Mouse (Mus musculus): ENCODE measurements around the gene Spata3.
"Not testable (repeated sequence)": the region's sequence is repeated elsewhere in the genome, so short reads cannot be mapped to it uniquely, and the experiment has no call there.

Gene Spata3

DNA sequence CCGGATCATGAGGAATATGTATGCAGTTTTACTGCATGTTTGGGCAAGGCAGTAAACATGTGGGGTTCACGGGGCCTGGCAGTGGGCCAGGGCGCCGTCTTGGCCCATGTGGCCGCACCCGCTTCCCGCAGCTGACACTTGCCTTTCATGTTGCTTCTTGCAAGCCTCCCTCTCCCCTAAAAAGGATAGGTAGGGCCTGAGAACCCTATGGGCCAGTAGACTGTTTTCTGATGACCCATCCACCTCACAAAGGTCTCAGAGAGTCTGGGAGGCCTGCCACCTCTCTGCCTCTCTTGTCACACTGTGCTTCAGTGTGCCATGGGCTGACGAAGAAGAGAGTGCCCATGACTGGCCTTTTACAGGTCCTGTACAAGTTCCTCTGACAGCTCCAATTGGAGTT lies at the start of gene Spata3:
Spata3 (plus strand) TSS at position 301 of the 400 bp plus-strand sequence.
- in situ Hi-C loops (cut with MboI, MseI): no loop called here

DNA sequence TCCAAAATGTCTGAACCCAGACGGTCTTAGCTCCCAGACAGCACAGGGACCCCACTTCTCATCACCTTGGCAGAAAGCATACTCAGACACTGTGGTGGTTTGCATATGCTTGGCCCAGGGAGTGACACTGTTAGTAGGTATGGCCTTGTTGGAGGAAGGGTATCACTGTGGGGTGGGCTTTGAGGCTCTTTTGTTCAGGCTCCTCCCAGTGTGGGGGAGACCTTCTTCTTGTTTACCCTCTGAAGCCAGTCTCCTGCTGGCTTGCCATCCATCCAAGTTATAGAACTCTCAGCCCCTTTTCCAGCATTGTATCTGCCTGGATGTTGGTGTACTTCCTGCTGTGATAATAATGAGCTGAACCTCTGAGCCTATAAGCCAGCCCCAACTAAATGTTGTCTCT lies 47.5 kb upstream of the Spata3 start:
- in situ Hi-C loops (cut with MboI, MseI): no loop called here

DNA sequence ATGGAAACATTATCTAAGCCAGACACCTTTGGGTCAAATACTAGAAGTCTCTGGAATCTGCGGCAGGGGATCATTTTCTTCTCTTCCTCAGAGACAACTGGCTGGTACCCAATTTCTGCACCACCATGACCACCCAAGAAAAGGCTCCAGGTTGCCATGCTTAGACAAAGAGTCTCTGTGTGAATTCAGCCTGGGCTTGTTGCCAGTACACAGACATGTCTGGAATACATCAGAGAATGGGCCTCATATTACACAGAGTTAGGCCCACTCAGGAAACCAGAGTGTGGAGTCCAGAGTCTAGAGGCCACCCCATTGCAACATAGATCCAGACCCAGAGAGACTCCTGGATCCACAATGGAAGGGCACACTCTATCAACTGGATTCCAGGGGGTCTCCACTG lies 47.1 kb upstream of the Spata3 start:
- in situ Hi-C loops (cut with MboI, MseI): no loop called here

DNA sequence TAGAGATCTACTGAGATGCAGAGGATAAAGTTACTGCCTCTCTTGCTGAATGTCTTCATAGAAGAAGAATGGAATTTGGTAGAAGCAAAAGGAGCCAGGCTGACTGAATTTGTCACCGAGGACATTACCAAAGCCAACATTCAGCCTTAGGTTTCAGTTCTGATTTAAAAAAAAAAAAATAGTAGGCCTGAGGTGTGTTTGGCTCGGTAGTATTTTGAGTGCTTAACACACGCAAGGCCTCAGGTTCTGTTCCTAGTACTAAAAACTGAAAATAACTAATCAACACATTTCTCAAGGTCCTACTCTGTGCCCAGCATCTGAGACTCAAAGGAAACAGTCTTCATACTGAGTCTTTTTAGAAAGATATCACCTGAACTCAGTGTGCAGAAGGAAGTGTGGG lies 45.5 kb upstream of the Spata3 start:
- in situ Hi-C loops (cut with MboI, MseI): no loop called here

DNA sequence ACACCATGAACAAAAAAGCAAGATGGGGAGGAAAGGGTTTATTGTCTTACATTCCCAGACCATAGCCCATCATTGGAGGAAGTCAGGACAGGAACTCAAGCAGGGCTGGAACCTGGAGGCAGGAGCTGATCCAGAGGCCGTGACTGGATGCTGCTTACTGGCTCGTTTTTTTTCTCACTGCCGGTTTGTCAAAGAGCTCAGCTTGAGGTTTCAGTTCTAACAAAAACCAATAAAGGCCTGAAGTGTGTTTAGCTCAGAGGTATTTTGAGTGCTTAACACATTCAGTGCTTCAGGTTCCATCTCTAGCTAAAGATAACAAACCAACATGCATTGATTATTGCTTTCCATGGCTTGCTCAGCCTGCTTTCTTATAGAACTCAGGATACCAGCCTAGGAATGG lies 44.3 kb upstream of the Spata3 start:
- in situ Hi-C loops (cut with MboI, MseI): no loop called here

DNA sequence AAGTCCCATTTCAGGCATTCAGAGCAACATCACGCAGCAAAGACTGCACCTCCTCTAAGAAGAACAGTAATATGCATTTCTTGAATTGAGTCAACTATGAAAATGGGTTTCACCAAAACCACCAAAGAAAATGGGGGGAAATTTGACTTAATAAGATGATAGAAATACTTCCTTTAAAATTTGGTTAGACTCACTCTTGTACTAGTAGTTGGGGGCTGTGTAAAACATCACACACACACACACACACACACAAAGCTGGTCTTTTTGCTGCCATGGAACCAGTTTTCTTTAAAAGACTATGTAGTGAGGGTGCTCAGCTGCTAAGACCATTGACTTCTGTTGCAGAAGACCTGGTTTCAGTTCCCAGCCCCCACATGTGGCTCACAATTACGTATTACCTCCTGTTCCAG lies 43.1 kb upstream of the Spata3 start:
- in situ Hi-C loops (cut with MboI, MseI): no loop called here

DNA sequence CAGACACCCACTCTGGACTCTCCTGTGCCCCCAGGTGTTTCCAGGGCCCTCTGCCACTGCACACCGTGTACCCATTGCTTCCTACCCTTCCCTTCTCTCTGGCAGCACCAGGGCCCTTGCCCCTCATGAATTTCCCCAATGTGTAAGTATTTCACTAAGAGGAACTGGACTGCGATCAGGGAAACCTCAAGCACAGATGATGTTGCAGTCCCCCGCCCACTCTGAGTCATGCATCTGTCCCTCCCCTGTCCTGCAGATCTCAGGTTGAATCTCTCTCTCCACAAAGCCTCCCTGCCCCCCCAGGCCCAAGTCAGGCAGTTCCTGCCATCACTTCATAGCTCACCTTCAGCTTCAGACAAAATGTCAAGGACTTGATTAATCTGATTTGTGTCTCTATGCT lies 38.9 kb upstream of the Spata3 start:
- in situ Hi-C loops (cut with MboI, MseI): loop anchor here (5.0 kb wide), 1 partner anchor 45 kb away; no protein-coding TSS in a partner anchor

DNA sequence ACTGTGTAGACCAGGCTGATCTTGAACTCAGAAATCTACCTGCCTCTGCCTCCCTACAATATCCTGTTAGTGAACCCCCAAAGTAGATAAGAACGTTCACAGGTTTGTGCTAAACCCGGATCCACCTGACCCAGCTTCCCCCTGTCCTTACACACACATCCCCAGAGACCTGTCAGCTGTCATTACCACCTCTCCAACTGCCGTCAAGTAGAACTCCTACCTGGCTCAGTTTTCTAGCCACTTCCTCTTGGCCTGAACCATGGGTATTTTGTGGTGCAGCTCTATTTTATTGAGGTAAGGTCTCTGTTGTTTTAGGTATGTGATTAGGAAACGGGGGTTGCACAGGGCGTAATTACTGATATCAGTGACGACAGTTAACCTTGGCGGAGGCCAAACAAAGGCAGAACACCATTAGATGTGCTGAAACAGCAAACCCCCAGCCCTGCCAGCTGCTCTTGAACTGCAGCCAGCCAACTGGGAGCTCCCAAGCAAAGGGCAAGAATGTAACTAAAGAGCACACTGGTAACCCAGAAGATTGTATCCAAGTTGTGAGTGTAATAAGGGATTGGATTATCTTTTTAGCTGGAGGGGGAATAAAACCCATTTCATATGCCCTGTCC lies 34.8 kb upstream of the Spata3 start:
- in situ Hi-C loops (cut with MboI, MseI): no loop called here

DNA sequence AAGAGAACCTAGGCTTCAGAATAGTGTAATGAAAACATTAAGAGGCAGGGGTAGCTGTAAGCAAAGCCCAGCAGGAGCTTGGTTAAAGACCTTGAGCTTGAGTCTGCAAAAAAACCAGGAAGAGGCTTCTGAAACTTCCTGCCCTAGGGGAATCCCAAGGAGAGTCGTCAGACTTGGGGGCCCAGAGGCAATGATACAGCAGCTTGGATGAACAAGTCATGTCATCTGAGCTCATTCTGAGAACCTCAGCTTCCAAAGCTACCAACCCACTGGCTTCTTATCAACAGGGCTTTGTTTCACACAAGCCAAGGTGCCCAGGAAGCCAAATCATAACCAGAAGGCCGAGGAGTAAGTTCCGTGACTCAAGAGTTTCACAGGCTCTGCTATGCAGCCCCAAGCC lies 30.8 kb upstream of the Spata3 start:
- in situ Hi-C loops (cut with MboI, MseI): no loop called here

DNA sequence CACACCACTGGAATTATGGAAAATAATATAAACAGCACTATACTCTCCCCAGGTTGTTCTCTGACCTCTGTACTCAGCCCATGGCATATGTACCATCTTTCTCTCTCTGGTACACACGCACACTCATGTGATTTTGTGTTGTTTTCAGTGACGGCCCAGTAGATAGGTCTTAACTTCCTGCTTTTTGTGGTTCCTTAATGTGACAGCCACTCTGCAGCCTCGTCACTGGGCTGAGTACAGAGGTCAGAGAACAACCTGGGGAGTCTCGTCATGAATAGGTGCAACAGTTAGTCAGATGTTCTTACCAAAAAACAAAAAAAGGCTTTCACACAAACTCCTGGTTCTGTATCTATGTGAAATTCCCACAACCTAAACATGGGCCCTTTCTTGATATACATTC lies 28.3 kb upstream of the Spata3 start:
- in situ Hi-C loops (cut with MboI, MseI): no loop called here

DNA sequence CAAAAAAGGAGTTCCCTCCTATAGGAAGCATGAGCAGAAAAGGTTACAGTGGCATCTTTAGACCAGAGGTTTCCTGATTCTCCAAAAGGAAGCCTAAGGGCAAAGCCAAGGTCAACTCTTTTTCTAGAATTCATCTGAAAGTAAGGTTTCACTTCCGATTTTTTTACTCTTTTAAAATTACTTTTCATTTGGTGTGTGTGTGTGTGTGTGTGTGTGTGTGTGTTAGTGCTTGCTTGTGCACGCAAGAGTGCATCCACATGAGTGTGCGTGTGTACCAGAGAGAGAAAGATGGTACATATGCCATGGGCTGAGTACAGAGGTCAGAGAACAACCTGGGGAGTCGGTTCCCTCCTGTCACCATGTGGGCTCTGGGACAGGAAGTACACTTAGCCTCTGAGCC lies 27.7 kb upstream of the Spata3 start:
- in situ Hi-C loops (cut with MboI, MseI): not testable (repeated sequence)

DNA sequence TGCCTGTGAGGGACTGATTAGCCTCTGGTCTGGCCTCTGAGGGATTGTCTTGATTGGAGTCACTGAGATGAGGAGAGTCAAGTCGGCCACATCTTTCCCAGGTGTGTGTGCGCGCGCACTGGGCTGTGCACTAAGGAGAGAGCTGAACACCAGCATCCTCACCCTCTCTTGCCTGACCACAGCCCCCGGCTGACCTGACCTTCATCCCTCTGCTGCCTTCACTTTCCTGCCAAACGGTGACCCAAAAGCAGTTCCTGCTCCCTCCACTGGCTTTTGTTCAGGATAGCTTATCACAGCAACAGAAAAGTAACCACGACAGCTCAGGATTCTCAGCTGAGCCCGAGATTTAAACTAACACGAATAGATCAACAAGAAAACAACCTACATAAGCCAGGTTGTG lies 24.4 kb upstream of the Spata3 start:
- in situ Hi-C loops (cut with MboI, MseI): no loop called here

DNA sequence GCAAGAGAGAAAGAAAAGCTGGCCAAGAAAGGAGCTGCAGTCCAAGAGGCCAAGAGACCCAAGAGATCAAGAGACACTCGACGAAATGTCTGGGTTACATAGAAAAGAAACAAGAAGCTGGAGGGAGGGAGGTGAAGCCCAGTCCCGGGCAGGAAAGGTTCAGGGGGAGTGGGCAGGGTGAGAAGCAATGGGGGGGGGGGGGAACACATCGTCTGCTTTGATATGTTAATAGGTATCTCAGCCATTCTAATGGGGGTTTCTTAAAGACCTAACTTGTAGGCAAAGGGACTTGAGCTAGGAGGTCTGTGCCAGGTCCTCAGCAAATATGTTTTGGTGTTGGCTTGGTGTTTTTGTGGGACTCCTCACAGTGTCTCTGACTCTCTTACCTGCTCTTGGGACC lies 23.1 kb upstream of the Spata3 start:
- in situ Hi-C loops (cut with MboI, MseI): no loop called here

DNA sequence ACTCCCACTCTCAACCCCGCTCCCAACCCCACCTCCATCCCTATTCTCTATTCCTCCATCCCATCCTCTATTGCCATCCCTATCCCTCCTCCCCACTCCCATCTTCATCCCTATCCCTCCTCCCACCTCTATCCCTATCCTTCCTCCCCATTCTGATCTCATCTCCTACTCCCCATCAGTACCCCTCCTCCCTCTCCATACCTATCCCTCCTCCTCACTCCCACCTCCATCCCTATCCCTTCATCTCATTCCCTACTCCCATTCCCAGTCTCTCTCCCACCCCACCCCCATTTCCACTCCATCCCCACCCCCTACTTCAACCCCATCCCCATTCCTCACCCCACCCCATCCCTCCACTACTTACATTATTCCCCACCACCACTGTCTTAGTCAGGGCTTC lies 19.4 kb upstream of the Spata3 start:
- in situ Hi-C loops (cut with MboI, MseI): no loop called here

DNA sequence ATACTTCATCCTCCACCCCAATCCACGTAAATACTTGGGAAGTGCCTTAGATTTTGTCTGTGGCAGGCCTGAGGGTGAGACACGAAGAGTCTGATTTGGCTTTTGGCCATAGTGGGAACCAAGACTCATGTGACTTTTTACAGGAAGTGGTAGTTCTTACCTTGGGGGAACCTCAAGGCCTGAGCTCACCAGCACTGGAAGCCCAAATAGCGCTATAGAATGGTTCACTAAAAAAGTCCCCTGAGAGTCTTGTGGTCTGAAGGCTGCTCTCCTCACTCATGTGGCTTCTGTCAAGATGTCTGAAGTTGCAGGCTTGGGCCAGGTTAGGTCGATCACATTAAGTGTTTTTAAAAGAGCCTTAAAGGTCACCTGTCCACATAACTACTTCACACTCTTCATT lies 18.6 kb upstream of the Spata3 start:
- in situ Hi-C loops (cut with MboI, MseI): no loop called here

DNA sequence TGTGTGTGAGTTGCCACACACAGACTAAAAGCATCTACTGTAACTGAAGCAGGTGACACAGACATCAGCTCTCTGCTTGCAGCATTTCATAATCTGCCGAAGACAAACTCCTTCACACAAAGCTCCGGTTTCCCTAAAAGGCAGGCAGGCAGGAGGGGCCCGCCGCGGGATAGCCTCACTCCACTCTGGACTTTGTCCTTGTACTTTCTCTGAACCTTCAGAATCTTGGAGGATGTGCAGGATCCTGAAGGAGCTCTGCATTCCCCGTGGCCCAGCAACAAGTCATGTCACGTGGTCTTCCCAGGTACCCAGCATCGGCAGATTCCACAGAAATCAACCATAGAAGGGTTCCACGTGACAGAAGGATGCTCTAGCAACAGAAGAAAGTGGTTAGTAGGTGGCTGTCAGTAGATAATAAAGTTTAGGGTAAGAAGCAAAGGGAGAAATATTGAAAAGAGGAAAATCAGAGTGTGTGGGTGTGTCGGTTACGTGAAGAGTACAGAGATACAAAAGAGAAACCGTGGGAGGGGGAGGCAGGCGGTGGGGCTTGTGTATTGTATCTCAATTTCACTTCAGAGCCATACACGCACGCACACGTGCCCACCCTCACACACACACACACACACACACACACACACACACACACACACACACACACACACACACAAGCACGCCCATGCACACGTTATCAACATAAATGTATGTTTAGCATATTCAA lies 16.6 kb upstream of the Spata3 start:
- in situ Hi-C loops (cut with MboI, MseI): no loop called here

DNA sequence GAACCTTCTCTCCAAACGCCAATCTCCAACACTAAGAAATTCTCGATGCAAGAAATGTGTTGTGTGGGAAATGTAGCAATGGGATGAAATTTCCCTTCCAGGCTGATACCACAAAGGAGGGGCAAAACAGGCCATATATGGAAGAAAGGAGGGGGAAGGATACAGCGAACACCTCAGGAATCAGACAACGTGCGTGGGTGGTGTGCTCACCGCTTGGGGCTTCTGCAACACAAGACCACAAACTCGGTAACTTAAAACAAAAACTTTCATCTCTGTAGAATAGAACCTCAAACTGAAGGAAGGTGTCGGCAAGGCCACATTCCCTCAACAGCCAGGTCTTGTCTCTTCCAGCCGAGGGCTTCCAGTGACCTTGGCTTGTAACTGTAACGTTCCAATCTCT lies 11.1 kb upstream of the Spata3 start:
- in situ Hi-C loops (cut with MboI, MseI): loop anchor here (5.0 kb wide), 1 partner anchor 73 kb away; no protein-coding TSS in a partner anchor

DNA sequence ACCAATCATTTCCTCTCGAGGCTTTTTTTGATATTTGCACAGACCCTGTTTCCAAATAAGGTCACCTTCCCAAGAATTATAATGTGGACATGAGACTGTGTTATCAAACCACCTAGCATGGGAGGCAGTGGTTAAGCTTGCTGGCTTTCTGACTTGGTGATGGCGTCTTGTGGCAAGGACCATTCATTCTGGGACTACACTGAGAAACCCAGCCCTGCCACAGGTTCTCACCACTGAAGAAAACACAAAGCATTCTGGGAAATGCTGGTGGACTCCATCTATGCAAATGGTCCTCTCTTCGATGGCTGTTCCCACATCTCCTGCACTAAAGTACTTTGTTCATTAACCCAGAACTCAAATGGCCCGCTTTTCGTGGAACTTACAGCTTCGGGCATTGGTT lies 10.6 kb upstream of the Spata3 start:
- in situ Hi-C loops (cut with MboI, MseI): loop anchor here (5.0 kb wide), 1 partner anchor 74 kb away; no protein-coding TSS in a partner anchor

DNA sequence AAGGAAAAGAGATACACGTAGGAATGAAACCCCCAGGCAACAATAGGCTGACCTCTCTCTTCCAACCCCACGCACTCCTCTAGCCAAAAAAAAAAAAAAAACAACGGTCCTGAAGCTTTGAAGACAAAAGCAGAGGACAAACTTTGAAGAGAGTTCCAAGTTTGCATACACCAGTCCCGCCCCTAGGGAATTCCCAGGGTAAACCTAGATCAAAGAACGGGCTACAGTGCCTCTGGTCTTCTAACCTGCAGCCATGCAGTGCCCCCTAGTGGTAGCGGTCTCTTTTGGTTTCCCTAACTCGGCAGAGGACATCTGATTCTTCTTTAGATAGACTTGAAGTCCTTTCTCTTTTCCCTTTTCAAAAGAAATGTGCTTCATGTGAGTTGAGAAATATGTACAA lies 8.8 kb upstream of the Spata3 start:
- in situ Hi-C loops (cut with MboI, MseI): loop anchor here (5.0 kb wide), 1 partner anchor 75 kb away; no protein-coding TSS in a partner anchor

DNA sequence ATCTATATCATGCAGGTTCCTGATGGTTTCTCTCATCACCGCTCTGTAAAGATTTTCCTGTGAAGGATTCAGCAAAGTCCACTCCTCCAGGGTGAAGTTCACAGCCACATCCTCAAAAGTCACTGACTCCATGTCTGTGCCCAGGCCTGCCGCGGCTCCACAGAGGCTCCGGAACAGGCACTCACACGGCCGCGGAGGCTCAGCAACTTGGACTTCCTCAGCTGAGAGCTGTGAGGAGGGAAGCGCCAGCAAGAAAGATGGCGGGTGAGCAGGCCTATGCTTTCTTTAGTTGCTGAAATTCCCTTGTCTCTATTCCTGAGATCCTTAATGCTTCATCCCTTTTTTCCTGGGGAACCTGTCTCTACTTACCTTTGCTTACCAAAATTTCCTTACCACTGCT lies 858 bp upstream of the Spata3 start:
- in situ Hi-C loops (cut with MboI, MseI): not testable (repeated sequence)

DNA sequence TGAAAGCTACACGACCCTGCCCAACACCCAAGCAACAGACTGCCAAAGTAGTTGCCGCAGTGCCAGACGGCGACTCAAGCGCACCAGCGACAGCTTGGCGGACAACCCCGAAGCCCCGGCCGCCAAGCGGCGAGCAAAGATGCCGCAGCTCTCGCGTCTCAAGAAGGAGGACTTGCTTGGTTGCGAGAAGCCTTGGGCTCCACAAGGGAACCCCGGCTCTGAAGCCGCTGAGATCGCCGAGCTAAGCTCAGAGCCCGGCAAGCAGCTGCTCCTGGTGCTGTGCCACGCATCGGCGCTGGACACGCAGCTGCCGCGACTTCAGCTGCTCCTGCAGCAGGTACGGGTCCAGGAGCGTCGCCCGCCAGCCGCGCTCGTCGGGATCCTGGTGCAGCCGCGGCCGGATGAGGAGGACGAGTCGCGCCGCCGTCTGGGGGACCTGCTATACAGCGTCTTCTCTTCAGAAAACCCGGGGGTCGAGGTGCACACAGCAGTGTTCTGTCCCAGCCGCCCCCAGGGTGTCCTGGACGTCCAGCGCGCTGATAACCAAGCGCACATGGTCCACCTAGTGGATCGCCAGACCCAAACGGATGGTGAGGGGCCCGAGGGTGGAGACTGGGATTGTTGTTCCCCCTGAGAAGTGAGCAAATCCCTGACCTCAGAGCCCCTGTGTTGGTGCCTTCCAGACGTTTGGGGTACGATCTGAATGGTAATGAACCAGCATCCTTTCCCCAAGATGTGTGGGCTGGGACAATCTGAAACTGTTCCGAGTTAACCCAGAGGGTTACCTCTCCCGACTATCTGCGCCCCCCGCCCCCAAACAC lies 1.8 kb downstream of the Spata3 start:
- in situ Hi-C loops (cut with MboI, MseI): no loop called here

DNA sequence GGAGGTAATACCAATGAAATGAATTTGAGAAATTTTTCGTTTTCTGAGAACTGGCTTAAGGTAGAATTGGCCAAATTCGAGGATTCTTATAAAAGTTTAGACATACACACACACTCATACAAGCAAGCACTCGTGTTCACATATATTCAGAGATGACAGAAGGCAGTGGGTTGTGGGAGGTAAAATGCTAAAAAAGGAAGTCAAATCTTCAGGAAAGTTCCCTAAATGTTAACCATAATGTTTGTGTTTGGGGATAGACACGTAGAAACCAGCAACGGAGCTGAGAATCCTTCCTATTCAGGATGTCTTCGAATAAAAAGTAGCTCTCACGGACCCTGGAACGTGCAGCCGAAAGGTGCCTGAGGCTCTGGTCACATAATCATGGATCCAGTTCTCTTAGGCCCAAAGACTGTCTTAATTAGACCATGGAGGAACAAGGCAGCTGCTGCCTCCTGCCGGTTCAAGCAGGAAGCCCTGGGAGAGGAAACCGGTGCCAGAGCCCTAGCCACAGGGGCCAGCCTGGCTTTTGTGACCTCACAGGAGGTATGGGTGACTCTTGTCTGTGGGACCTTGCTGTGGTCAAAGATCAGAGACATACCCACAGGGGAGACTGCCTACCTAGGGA lies 4.9 kb downstream of the Spata3 start:
- in situ Hi-C loops (cut with MboI, MseI): loop anchor here (5.0 kb wide), 1 partner anchor 169 kb away; no protein-coding TSS in a partner anchor

Data from regulatory T cell (primary cell).